Mouse (Mus musculus): ENCODE measurements at regions not wholly inside any gene's neighbourhood (a gene's known extent, or its start where the extent isn't known, plus 50 kb on each side); places are given as distances from the start of the nearest gene placed in this dataset.
A peak's percentile ranks its signal among the peaks of the same experiment; 100 is the strongest.

DNA sequence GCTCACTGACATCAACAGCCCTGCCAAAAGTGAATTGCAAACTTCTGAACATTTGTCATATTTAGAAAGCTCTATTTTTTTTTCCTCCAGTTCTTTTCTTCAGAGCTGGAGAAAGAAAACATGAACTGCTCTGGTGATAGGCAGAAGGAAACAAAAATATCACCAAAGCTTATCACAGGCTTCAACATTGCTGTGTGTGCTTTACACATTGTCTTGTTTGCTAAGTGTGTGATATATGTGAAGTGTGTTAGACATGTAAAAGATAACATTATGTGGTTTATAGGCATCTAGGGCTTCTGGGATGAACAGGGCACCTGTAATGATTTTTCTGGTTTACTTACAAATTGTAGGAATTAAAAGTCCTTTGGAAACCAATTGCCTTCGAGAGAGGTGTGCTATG is 229.8 kb upstream of the Nrip1 start:
- DNase-seq (ENCODE audit: extremely low read depth, low read depth, low spot score), result no peak

DNA sequence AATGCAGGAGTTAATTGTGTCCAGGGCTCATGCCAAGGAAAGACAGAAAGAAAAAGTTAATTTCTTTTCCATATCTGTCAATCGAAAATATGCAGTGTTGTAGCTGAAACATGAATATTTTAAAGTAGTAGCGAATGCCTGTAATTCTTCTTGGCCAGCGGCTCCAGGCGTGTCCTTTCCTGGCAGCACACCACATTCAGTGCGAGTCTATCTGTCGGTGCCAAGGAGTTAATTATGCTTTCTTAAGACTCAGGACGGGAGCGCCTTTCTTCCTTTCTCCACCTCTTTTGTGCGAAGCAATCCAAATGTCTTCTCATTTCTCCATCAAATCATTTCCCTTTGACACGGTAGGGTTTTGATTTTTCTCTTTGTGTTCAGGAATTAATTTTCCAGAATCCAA is 226.5 kb upstream of the Nrip1 start:
- peak; percentile 25 for DNase-seq (ENCODE audit: extremely low read depth, low read depth, low spot score)

DNA sequence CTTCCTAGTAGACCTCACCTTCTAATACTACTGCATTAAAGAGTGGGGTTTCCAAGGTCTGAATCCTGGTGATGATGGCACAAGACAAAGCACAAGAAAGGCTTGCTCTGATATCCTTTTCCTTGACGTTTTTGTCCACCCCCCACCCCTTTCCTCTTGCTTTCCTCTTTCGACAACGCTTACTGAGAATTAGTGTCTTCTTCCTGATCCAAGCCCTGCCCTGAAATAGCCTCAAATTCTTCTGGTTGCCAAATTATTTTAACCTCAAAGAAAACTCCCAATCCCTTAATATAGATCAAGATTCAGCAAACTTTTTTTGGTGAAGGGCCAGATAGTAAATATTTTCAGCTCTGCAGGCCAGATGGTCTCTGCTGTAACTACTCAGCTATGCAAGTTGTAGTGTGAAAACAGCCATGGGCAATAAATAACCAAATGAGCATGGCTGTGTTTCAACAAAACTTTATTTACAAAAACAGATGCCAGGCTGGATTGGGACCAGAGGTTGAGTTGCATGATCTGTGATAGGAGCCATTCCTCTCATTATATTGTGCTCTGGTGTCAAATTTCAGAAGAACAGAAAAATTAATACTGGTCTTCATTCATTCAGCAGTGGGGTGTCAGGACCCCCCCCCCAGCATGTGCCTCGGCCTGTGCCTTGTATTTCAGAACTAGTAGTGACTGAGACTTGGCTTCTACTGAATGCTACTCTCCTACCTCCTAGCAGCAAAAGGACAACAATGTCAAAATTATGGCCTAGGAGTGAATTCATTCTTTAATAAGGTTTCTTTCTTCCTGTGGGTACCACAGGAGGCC is 218.5 kb upstream of the Nrip1 start:
- no peak for DNase-seq (ENCODE audit: extremely low read depth, low read depth, low spot score)

DNA sequence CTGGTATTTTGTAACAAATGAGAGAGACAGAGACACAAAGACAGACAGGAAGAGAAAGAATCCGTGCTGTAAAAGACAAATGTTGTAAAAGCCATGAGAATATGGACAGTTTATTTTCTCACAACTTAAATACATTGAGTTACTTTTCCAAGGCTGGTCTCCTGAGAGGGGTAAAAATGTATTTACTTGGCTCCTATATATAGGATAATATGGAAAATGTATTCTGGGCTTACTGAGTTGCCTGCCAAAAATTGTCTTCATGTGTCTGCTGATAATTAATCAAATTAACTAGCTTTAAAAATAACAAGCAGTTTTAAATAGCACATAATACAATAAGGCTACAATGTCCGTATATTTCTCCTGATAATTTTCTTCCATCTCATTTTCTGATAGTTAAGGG is 216.2 kb upstream of the Nrip1 start:
- no peak for DNase-seq (ENCODE audit: extremely low read depth, low read depth, low spot score)

DNA sequence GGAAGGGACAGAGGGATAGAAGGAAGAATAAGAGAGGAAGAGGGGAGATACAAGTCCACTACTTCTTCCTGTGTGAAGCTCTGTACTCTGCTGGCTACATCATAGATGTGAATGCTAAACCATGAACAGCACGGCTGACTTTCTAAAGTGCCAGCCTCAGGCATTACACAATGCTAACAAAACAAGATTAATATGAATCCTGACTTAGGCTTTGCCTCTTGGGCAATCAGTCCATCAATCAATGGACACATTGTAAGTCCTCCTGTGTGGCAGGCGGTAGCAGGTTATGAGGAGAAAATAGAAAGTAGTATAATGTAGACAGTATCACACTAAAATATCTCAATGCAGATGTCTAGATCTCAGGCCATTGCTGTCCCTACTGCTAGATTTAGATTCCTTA is 203.6 kb upstream of the Nrip1 start:
- peak; percentile 79 for DNase-seq (ENCODE audit: extremely low read depth, low read depth, low spot score)

DNA sequence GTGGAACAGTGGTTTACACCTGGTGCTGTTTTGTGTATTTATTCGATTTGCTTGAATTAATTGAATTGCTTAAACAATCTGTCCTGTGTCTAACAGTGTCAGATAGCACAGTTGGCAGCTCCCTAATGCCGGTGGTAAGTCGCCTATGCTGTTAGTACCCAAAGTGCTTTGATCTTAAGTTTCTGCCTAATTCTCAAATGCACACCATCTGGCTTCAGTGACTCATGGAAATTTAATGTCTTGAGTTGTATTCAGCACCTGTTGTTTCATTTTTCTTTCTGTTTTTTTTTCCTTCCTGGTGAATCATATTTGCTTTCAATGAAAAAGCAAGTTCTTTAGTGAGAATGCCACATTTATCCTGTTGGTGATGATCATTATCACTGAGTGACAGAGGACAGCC is 201.7 kb upstream of the Nrip1 start:
- no peak for DNase-seq (ENCODE audit: extremely low read depth, low read depth, low spot score)

DNA sequence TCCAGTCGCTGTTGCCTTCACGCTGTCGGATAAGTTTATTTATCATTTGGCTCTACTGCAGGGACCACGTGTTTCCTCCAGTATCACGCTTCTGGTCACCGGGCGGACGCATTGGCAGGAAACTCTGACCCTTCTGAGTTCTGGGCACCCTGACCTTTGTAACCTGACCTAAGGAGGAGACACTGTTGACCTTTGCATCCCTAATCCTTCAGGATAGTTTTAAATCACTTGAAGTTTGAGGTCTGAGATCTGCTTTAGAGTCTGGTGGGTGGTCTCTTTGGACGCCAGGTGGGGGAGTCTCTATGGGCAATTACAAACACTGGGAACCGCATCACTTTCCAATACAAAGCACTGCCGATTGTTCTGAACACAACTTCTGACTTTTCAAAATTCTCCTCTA is 192.6 kb upstream of the Nrip1 start:
- DNase-seq (ENCODE audit: extremely low read depth, low read depth, low spot score), result no peak

DNA sequence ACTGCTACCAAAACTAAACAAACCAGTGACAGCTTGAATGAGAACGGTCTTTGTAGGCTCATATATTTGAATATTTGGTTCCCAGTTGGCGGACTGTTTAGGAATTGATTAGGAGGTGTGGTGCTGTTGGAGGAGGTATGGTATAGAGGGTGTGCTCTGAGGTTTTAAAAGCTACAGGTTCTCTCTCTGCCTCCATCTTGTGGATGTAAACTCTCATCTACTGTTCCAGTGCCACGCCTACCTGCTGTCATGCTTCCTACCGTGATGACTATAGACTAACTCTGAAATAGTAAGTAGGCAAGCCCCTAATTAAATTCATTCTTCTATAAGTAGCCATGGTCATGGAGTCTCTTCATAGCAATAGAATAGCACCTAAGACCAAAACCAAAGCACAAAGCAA is 181.2 kb upstream of the Nrip1 start:
- no peak for DNase-seq (ENCODE audit: extremely low read depth, low read depth, low spot score)

DNA sequence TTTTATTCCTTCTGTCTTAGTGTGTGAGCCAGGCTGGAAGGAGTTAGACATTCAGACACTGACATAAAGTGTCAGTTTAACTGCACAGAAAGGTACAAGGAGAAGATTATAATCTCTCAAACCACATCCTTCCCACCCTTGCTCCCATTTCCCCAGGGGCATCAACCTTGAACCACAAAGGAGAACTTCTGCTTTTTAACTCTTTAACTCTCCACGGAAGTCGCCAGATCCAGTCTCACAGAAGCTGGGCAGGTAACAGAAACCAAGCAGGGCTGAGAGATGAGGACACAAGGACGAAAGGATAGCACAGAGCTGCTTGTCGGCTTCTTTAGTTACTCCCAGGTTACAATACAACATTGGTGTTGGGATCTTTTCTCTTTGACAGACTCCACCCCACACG is 176.0 kb upstream of the Nrip1 start:
- DNase-seq (ENCODE audit: extremely low read depth, low read depth, low spot score), result no peak

DNA sequence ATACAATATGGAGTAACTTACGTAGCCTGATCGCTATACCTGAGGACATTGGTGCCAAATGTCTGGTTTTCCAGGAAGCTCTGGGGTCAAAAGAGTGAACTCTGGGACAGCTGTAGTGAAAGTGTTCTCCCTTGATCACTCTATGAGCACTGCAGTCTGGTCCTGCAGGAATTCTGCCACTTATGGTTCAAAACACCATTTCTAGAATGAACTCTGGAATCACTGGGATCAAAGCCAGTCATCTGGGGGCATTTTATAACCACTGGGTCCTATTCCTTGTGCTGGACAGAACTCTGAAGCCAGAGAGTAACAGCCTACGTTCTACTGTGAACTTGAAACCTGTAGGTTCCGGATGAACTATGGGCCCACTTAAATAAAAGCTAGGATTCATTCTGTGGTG is 173.5 kb upstream of the Nrip1 start:
- DNase-seq (ENCODE audit: extremely low read depth, low read depth, low spot score), result no peak

DNA sequence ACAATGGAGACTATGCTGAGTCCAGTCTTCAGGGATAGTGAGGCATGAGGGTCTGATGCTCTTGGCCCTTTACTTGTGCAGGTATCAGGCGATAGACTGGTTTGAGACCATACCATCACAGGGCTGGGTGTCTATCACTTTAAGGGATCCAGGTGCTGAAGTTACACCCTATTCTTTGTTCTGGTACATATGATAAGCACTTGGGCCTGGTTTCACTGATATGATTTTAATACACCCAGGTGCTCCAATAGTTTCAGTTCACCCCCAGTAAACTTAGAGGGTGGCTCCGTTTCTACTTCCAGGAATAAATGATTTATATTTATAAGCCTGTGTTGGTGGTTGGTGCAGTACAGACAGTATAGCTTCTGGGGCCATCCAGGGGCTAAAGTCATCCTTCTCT is 173.0 kb upstream of the Nrip1 start:
- DNase-seq (ENCODE audit: extremely low read depth, low read depth, low spot score), result no peak

DNA sequence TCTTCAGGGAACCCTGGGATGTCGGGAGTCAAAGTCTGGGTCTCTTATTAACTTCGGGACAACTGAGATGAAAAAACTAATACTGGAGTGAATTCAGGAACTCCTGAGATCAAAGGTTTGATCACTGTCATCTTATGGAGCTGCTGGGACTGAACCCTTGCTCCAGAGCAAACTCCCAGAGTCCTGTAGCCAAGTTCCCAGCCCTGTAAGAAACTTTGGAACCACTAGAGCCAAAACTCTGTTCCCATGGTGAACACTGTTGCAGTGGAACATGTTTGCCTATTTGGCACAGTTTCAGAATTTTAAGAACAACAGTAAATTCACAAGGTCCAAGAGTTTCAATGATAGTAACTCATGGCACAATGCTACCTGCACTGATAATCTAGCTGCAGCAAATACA is 172.3 kb upstream of the Nrip1 start:
- DNase-seq (ENCODE audit: extremely low read depth, low read depth, low spot score), result no peak

DNA sequence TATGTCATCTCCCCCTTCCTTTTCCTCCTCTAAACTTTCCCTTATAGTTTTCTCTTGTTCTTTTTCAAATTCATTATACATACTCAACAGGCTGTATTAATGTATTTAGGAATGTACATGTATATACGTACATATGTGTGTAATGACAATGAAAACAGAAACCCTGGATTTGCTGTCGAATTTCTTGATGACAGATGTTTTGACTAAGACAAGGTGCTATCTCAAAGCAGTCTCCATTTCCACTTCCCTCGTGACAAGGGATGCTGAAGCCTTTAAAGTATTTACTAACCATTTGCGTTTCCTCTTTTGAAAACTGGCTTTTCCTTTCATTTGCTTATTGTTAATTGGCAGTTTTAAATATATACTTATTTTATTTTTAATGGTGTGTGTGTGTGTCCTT is 171.3 kb upstream of the Nrip1 start:
- no peak for DNase-seq (ENCODE audit: extremely low read depth, low read depth, low spot score)

DNA sequence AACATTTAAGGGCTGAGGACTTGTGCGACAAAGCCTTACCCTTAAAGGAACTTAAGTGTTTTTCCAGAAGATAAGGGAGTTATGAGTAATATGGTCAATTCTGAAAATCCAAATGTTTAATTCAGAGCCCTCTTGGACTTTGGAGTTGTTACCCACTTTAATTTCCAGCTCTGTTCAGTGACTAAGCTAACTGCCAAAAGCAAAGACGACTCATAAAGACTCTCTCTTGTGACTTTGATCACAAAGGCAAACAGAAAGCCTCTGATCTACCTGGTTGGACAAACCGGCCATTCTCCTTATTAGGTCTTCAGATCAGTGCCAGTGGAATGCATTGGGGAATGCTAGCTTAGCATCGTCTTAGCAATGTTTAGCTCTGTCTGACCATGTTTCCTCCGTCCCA is 167.3 kb upstream of the Nrip1 start:
- no peak for DNase-seq (ENCODE audit: extremely low read depth, low read depth, low spot score)

DNA sequence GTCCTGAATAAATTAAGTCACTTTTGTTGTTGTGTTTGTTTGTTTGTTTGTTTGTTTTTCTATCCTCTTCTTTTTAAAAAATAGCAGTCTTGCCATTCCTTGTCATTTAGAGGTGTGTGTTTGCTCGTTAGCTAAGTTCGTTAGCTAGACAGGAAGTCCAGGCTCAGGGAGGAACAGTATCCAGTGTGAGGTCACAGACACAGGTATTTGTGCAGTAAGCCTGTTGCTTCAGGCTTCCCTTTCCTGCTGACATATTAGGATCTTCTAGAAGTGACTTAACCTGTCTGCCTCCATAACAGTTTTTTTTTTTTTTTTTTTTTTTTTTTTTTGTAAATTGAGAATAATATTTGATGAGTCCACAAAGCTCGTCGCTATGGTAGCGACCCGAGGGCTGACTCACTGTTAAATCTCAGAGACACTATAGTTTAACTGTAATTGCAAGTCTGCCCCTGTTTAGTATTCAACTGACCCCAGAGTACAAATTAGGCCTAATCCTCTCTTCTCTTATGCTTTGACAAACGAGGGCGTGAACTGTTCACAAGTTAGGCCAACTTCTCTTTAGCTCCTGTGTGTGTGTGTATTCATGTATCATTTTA is 166.8 kb upstream of the Nrip1 start:
- no peak for DNase-seq (ENCODE audit: extremely low read depth, low read depth, low spot score)

DNA sequence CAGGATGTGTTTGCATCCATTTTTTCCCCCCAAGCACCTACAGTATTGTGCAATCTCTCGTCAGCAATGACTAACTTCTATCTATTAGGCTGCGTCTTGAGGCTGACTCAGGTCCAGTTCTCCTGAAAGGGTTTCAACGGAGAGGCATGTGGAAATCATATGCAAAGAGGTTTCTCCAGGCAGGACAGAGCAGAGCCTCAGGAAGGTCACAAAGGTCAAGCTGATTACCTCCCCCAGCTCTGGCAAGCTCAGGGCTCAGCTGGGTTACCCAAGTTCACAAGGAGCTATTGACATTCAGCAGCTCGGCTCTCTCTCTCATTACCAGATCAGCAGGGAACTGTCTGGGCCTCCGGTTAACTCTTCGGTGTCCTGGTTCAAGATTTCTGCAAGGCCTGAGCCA is 166.0 kb upstream of the Nrip1 start:
- DNase-seq (ENCODE audit: extremely low read depth, low read depth, low spot score), result peak; percentile 93

DNA sequence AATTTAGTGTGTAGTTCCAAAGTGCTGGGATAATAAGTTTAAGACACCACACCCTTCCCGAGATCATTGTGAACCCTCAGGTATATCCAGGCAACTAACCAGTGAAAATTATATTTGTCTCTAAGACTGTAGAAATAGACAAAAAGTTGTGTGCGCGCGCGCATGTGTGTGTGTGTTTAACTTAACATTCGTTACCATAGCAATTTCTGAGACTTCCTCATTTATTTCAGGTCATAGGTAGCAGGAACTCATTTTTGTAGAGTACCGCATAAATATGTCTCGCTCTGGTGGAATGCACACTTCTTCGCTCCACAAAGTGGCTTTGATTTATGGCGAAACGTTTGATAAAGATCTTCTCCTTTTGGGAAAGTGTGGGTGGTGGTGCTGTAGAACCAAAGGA is 164.2 kb upstream of the Nrip1 start:
- no peak for DNase-seq (ENCODE audit: extremely low read depth, low read depth, low spot score)

DNA sequence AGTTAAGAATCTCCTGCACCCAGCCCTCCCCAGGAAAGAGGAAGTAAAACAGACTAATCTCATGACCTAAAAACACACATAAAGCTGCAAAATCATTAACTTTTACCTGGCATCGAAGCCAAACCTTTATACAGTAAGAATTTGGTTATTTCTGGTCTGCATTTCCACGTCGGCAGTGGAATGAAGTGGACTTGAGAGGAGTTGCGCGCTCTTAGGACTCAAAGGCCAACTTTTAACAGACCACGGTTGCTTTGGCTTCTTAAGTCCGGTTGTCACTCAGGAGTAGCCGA is 159.2 kb upstream of the Nrip1 start:
- DNase-seq (ENCODE audit: extremely low read depth, low read depth, low spot score), result no peak

DNA sequence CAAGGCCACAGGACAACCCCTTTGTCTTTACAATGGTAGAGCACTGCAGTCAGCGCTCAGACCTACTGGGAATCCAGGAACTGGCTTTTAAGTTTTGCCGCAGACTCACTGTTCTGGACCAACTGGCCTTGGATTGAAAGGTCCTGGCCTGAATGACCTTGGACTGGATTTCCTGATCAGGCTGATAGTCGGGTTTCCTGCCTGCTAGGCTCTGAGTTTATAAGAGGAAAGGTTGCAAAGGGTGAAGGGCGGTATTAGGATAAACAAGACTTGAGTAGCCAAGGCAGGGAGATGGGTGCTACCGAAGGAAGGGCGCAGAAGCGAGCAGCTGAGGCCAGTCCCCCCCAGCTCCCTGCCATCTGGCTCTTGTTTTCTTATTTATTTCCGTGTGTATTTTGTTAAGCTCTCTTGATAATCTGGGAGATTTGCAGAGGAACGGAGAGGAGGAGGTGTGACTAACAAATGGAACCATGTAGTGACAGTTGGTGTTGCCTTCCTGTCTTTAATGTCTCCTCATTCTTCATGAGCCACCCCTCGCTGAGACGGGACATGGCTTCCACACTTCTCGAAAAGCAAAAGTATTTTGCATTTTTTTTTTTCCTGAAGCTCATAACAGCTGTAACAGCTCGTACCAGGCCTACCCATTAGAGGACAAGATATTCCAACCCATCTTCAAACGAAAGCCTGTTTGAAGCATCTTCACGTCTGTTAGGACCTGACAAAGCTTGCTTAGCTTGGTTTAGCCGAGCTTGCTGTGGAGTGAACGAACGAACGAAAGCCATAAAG is 158.7 kb upstream of the Nrip1 start:
- no peak for DNase-seq (ENCODE audit: extremely low read depth, low read depth, low spot score)

DNA sequence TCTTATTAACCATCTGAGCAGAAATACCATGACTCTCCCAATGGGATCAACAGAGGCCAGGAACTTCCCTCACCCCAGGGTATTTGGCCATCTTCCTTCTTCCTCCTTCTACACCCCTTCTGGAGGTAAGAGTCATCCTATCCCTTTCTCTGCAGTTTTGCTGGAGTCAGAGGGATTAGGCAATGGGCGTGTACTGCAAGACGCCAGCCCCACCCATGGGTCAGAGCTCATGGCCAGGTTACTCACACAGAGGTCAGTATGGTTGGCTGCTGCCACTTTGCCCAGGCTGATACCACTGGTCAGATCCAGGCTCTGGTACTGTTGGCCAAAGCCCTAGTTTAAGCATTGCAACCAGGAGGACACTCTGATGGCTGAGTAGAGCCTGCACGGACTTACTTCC is 157.3 kb upstream of the Nrip1 start:
- DNase-seq (ENCODE audit: extremely low read depth, low read depth, low spot score), result no peak

DNA sequence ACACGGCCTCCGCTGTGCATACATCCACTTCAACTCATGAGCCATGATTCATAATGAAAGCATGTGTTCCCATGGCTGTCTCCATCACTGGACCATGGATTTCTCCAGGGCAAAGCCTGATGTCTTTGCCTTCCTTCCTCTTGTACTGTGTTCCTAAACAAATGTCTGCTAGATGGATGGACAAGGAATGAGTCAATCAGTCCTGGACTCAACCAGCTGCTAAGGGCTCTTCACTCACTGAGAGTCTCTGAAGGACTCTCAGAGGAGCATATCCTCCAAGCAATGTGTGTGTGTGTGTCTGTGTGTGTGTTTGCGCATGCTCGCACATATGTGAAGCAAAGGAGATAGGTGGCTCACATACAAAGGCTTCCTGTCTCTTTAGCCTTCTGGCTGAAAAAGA is 156.0 kb upstream of the Nrip1 start:
- DNase-seq (ENCODE audit: extremely low read depth, low read depth, low spot score), result no peak

Data from fat pad, adult 2 months (tissue).